Mouse (Mus musculus): ENCODE results near the gene Vmn1r170.
"Not testable (repeated sequence)": the region's sequence is repeated elsewhere in the genome, so short reads cannot be mapped to it uniquely, and the experiment has no call there.

Gene Vmn1r170

GRCm38 (mm10) chr7:23605875-23606274 is at the start of gene Vmn1r170:
Gene Vmn1r170, plus strand, starts transcription at chr7:23606175.
- DNase-seq (ENCODE audit: low read depth), result not testable (repeated sequence)

GRCm38 (mm10) chr7:23575226-23575625 is 30.7 kb upstream of the Vmn1r170 start, which contains the start of gene Vmn1r169:
Gene Vmn1r169, plus strand, starts transcription at chr7:23575526.
- DNase-seq (ENCODE audit: low read depth), result not testable (repeated sequence)

- DNase-seq (ENCODE audit: low read depth), result no peak
Measured at GRCm38 (mm10) chr7:23630422-23630821, 24.4 kb downstream of the Vmn1r170 start, which contains the start of gene Vmn1r171. Gene Vmn1r171, plus strand, starts transcription at chr7:23630722.
